Mouse (Mus musculus): Measurements from ENCODE around the gene Mettl14.
"Not testable (repeated sequence)": the region's sequence is repeated elsewhere in the genome, so short reads cannot be mapped to it uniquely, and the experiment has no call there.

The Mettl14 gene

DNA sequence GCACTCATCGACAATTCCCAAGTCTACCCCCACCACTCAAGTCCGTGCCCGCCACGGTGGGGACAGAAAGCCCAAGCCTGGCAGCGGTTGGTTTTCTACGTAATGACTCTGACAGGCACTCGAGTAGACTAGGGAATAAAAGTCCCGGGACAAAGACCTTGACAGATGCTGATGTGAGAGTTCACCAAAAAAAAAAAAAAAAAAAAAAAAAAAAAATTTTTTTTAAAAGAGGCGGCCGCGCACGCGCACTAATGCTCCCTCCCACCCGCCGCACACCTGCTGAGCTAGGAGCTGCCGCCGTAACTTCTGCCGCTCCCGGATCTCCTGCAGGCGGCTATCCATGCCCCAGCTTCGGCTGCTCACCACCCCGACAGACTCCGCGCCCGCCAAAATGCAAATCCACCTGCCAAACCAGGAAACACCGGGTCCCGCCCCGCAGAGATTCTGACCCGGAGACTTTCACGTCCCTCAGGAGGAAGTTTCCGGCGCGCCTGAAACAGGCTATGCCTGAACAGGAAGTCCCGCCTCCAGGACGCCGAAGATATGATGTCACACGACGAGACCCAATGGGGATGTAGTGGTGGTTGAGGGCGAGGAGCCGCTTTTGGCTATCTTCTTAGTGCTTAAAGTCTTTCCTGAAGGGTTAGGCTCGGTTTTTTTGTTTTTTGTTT is at the start of gene Mettl14:
Gene Mettl14, minus strand, starts transcription at position 623 of the 671 bp plus-strand sequence.
- DNase-seq, result peak; percentile 94

- DNase-seq, result no peak
These were observed 47.5 kb upstream of the Mettl14 start for GRCm38 (mm10) chr3:123433362-123433761.

DNA sequence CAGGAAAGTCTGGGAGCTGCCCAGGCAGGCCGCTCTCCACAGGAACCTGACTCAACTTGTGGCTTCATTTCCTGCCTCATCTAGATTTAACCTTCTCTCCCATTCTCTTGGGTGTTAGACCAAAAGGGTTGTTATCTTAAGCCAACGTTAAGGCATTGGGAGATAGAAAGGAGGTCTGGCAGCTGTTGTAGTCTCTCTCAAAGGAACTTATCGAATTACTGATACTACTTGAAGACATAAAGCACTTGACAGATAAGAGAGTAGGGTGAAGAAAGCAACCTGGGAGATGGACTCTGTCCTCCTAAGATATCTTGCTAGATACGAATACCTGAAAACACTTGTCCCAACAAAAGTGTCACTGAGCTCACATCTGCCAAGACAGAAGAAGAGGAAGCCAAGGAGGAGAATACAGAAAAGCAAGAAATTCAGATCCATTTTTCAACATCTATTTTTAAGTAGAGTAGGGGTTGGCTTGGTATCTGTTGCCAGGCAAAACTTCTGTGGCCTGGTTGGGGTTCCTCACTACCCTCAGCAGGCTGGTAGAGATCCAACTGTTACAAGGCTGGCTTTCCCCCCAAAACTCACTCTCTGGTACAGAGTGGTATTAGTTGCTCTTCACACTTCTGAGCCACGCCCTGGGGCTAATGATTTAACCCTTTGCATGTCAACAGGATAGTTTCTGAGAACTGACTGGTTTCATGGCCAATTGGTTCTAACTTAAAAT is 46.2 kb upstream of the Mettl14 start:
- DNase-seq, result no peak

GRCm38 (mm10) chr3:123429597-123430458 is 43.9 kb upstream of the Mettl14 start:
- no peak for DNase-seq

GRCm38 (mm10) chr3:123428005-123428404 is 42.1 kb upstream of the Mettl14 start:
- no peak for DNase-seq

DNA sequence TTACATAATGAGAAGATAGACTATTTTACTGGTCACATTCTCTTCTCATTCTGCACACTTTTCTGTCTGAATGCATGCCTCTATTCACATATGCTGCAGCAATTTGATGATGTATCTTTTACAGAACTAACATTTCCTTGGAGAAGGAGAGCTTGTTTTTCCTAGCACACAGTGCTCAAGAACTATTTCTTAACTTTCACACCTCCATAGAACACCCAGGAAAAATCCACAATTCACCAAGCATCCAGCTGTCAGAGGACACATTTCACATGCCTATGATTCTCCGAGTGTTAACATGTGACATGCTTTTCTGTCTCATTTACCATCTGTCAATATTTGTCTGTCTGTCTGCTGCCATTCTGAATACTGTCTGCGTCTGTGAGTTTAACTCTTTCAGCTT is 39.7 kb upstream of the Mettl14 start:
- DNase-seq, result no peak

GRCm38 (mm10) chr3:123413173-123413572 is 27.3 kb upstream of the Mettl14 start:
- no peak for DNase-seq

DNA sequence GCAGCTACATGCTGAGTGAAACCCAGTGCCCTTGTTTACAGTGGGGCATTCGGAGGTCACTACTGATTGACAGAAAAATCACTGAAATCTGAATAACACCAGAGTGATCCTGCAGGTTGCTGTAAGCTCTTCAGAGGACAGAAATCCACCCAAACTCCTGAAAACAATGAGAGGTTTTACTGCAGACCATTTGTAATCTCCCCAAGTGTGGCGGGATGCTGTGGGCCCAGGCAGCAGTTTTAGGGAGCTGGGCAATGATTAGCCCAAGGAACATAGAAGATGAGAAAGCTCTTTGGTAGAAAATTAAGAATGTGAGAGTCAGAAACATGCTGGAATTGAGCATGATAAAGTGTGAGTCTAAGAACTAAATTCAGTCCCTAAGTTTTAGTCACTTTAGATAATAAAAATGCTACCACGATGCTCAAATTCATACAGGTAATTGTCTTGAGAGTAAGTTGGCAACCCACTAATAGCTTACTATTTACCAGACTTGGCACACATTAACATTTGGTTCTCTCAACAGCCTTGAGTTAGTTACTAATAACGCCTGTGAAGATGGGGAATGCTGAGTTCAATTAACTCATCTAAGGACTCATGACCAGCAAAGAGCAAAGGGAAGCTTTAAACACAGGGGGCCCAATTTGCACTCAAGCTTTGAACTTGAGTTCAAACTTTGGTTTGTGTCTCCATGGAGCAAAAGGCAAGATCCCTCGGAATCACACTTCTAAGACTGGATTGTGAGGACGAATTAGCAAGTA is 26.1 kb upstream of the Mettl14 start:
- DNase-seq, result no peak

DNA sequence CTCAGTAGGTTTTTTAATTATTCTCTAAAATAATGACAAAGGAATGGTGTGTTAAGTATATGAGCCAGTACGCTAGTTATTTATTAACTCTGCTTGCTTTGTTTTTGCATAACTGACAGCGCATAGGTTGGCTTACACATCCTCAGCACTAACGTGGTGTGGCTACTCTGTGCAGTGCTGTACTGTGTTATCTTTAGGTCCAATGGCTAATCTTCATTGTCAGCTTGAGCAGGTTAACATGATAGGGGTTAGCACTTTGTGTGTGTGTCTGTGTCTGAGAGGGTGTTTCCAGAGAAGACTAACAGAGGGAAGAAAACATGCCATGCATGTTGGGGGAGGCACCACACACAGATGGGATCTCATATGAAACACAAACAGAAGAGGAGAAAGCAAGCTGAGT is 19.0 kb upstream of the Mettl14 start:
- no peak for DNase-seq

- DNase-seq, result no peak
These were observed 11.9 kb upstream of the Mettl14 start for GRCm38 (mm10) chr3:123397562-123398481.

DNA sequence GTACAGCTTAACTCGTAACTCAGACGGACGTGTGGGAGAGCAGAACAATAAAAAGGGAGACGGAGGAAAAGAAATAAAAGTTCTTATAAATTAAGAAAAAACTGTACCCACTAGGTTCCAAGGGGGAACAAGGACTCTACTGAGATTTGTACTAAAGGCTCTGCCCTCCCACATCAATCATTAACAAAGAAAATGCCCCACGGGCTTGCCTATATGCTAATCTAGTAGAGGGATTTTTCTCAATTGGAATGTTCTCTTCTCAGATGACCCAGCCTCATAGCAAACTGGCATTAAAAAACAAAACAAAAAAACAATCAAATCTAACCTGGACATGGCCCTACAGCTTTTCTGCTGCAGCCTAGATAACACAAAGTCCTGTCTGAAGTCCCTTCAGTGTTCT is 9.7 kb upstream of the Mettl14 start:
- DNase-seq, result no peak

DNA sequence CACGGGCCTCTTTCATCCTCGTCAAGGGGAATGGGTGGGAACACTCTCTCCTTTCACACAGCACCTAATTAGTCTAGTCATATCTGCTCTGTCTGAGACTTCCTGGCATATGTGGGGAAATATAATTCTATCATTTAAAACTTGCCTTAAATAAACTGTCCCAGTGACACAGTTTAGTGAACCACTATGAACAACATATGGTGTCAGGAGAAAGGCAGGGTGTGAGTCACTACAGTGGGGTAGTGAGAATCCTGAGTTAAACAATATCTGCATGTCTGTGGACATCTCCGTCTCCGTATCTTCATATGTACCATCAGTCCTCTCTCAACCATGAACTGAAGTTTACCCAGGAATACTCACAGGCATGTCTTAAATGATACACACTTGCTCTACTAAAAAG is 5.3 kb upstream of the Mettl14 start:
- DNase-seq, result no peak

- DNase-seq, result not testable (repeated sequence)
These were observed 361 bp upstream of the Mettl14 start for GRCm38 (mm10) chr3:123386157-123386780.

GRCm38 (mm10) chr3:123385118-123385485 is 806 bp downstream of the Mettl14 start:
- DNase-seq, result no peak

DNA sequence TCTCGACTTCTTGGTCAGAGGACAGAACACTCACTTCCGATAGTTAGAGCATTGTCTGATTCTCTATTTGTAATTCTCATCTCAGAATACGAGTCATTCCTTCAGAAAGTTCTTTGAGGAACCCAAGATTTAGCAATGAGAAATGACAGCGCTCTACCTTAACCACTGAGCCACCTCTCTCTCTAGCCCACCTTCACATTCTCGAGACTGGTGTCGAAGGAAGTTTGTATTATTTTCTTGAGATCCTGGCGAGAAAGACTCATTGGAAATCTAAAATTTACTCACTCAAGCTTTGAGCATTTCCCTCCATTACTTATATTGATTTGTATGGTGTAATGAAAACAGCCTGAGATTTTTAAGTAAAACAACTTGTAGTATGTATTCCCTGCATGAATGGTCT is 1.5 kb downstream of the Mettl14 start:
- DNase-seq, result no peak

GRCm38 (mm10) chr3:123376562-123376961 is 9.3 kb downstream of the Mettl14 start:
- DNase-seq, result no peak

- peak; percentile 45 for DNase-seq
These were observed 14.0 kb downstream of the Mettl14 start for GRCm38 (mm10) chr3:123371766-123372535.

DNA sequence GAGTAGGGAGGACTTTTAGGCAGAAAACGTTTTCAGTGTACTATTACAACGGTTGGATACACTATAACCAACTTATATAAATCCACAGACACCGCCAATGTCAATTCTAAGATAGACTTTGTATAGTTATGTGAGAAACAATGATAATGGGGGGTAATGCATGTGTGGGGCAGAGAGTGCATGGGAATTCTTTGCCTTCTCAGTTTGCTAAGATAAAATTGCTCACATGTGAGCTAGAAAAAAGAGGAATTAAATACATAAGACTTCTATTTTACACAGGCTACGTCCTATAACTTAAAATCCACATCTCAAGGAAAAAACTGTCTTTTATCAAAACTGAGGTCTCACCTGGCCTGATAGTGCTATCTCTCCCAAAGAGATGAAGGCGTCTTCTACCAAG is 15.0 kb downstream of the Mettl14 start:
- no peak for DNase-seq

DNA sequence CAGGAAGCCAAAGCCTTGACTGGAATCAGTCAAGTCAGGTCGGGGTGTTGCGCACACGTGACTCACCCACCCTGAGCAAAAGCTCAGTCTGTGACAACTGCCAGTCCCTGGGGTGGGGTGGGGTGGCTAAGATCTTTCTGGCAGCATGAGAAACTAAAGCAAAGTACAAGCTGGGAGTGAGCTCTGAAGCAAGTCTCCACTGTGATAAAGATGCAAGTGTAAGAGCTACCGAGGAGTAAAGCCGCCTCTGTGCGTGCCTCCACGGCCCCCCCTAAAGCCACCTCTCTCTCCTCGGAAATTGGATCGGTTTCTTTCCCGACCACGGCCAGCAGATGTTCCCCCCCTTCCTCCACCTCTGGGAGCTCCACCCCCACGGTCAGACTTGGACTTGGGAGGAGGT is 16.7 kb downstream of the Mettl14 start:
- DNase-seq, result no peak

DNA sequence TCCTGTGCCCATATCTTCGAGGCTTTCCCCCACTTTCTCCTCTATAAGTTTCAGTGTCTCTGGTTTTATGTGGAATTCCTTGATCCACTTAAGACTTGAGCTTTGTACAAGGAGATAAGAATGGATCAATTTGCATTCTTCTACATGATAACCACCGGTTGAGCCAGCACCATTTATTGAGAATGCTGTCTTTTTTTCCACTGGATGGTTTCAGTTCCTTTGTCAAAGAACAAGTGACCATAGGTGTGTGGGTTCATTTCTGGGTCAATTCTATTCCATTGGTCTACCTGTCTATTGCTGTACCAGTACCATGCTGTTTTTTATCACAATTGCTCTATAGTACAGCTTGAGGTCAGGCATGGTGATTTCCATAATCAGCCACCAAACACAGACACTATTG is 19.1 kb downstream of the Mettl14 start:
- not testable (repeated sequence) for DNase-seq

All from right cerebral cortex, postnatal 25 days (tissue).